Mouse (Mus musculus): ENCODE results near the gene Lrrc32.

GRCm38 (mm10) chr7:98454397-98455120 lies 34.5 kb upstream of the Lrrc32 start:
- TF ChIP-seq CTCF (IDR thresholded peaks at IDR 0.05; ENCODE audit: extremely low read depth, insufficient read depth, insufficient read length, insufficient replicate concordance) (no peak), POLR2A (IDR thresholded peaks at IDR 0.05; ENCODE audit: low read depth, low read length) (no peak)
